Mouse (Mus musculus) bone marrow, adult 2 months (tissue): ENCODE results near the gene Grid1.

ENCODE experiments used
- CTCF ChIP-seq: fragments of 200-500 bp; IDR thresholded peaks from 2 replicates; pipeline ENCODE4 v1.5.1; 2011; ENCODE audit warnings: low read length, control low read depth; ENCODE audit not compliant: control insufficient read depth, insufficient read depth
- POLR2A ChIP-seq: fragments of 200-500 bp; IDR thresholded peaks from 2 replicates; pipeline ENCODE4 v1.6.1; 2011; ENCODE audit warnings: low read depth, mild to moderate bottlenecking, control low read depth, low read length, borderline replicate concordance; ENCODE audit not compliant: control insufficient read depth

- TF ChIP-seq CTCF (no peak), POLR2A (no peak)
Observed at GRCm38 (mm10) chr14:34816301-34816700, 3.6 kb upstream of the Grid1 start.
